17 mouse cellular contexts compared by ENCODE assay signal in genomic region chr14:46505266-46505665, GRCm38 (mm10).
DNase-seq lines count a peak whose midpoint lies in the region; ATAC-seq and TF ChIP-seq lines count a peak whose summit lies in the region.
"Had no signal": no experiment of that assay in that cellular context is flagged by ENCODE, and none has a peak within 500 bp of the region (broad histone marks: within the 10 kb centered on the region; RNA-seq: fewer than 3 reads in every experiment).

No protein-coding gene starts in this region.

- no peak for TF ChIP-seq EP300 in CH12.LX (IDR thresholded peaks at IDR 0.05; ENCODE audit: low read length)

- no peak overlapping the region for H3K4me3 ChIP-seq in liver, embryonic 12.5 days
- H3K4me3 ChIP-seq in CH12.LX (replicated peaks in 1 of 3; ENCODE audit: low read depth in 2 of 3, low read length in 2 of 3, poor library complexity in 1 of 3), result no peak overlapping the region
- H3K4me3 ChIP-seq: hindbrain, embryonic 13.5 days; kidney, embryonic 15.5 days; lung, embryonic 15.5 days; neural tube, embryonic 15.5 days had no signal

- H3K27me3 ChIP-seq in liver, embryonic 12.5 days (replicated peaks), result no peaks in the 10 kb centered on the region
- H3K27me3 ChIP-seq in CH12.LX (replicated peaks), result no peaks in the 10 kb centered on the region
- H3K27me3 ChIP-seq: hindbrain, embryonic 13.5 days; lung, embryonic 15.5 days; neural tube, embryonic 15.5 days had no signal

- H3K4me2 ChIP-seq in liver, embryonic 12.5 days, result no peak overlapping the region
- no peak overlapping the region for H3K4me2 ChIP-seq in CH12.LX (ENCODE audit: insufficient read depth, low read depth, poor library complexity, severe bottlenecking)
- H3K4me2 ChIP-seq: hindbrain, embryonic 13.5 days; kidney, embryonic 15.5 days; lung, embryonic 15.5 days; neural tube, embryonic 15.5 days had no signal

- H3K79me2 ChIP-seq in CH12.LX (replicated peaks; ENCODE audit: control insufficient read depth, extremely low read depth, insufficient read depth, poor library complexity, severe bottlenecking), result no peaks in the 10 kb centered on the region

- H3K9me3 ChIP-seq in liver, embryonic 12.5 days (replicated peaks), result no peaks in the 10 kb centered on the region
- peaks cover 2% of the 10 kb centered on the region for H3K9me3 ChIP-seq in CH12.LX (replicated peaks; ENCODE audit: low read length)
- H3K9me3 ChIP-seq: hindbrain, embryonic 13.5 days; kidney, embryonic 15.5 days; lung, embryonic 15.5 days; neural tube, embryonic 15.5 days had no signal

- H3K27ac ChIP-seq in liver, embryonic 12.5 days, result no peak overlapping the region
- no peak overlapping the region for H3K27ac ChIP-seq in CH12.LX (ENCODE audit: insufficient read depth, low read depth)
- H3K27ac ChIP-seq: hindbrain, embryonic 13.5 days; kidney, embryonic 15.5 days; lung, embryonic 15.5 days; neural tube, embryonic 15.5 days had no signal

- in situ Hi-C loops in CH12.LX (cut with MboI; ENCODE audit: low pct_ligation_motif_present, low pct_unique_long_range_greater_than_20kb, low sequenced_read_pairs), result no loop called here

- no peak for ATAC-seq in cerebellum, adult (ENCODE audit: insufficient number of reproducible peaks, low FRiP score, low TSS enrichment)
- ATAC-seq in liver, embryonic 12.5 days, result no peak
- ATAC-seq in megakaryocyte progenitor cell, adult 5-6 weeks (replicated peaks; ENCODE audit: poor library complexity), result no peak

- TF ChIP-seq RAD21 in CH12.LX (IDR thresholded peaks at IDR 0.05; ENCODE audit: low read depth, low read length), result peak; percentile 17

- no peaks in the 10 kb centered on the region for H3K4me1 ChIP-seq in liver, embryonic 12.5 days
- H3K4me1 ChIP-seq in CH12.LX (ENCODE audit: control insufficient read depth in 1 of 2, insufficient read depth in 2 of 2), result no peaks in the 10 kb centered on the region
- H3K4me1 ChIP-seq: hindbrain, embryonic 13.5 days; kidney, embryonic 15.5 days; lung, embryonic 15.5 days; neural tube, embryonic 15.5 days had no signal

- no peak overlapping the region for H3K9ac ChIP-seq in liver, embryonic 12.5 days
- H3K9ac ChIP-seq in CH12.LX (ENCODE audit: insufficient read depth, low read depth), result no peak overlapping the region
- H3K9ac ChIP-seq: hindbrain, embryonic 13.5 days; kidney, embryonic 15.5 days; lung, embryonic 15.5 days; neural tube, embryonic 15.5 days had no signal

- no peaks in the 10 kb centered on the region for H3K36me3 ChIP-seq in liver, embryonic 12.5 days
- H3K36me3 ChIP-seq in CH12.LX (replicated peaks in 1 of 2; ENCODE audit: control insufficient read depth in 1 of 2, insufficient read depth in 1 of 2, low read length in 1 of 2), result no peaks in the 10 kb centered on the region
- H3K36me3 ChIP-seq: hindbrain, embryonic 13.5 days; kidney, embryonic 15.5 days; lung, embryonic 15.5 days; neural tube, embryonic 15.5 days had no signal

- TF ChIP-seq CTCF in CH12.LX (conservative IDR thresholded peaks at IDR 0.05 in 1 of 2, IDR thresholded peaks at IDR 0.05 in 1 of 2; ENCODE audit: low read depth in 2 of 2, low read length in 2 of 2), result peak; percentile 17 to 25; a peak in 1 of 4 replicates
- peak; percentile 17; the same call in 1 of the 2 replicates for TF ChIP-seq CTCF in brain, embryonic 14.5 days (IDR thresholded peaks at IDR 0.05; ENCODE audit: borderline replicate concordance, extremely low read depth, insufficient read depth, insufficient read length)

- dilution Hi-C loops in CH12.LX (cut with MboI; ENCODE audit: extremely low pct_ligation_motif_present, extremely low pct_unique_long_range_greater_than_20kb, low sequenced_read_pairs), result no loop called here

- TF ChIP-seq POLR2A in CH12.LX (IDR thresholded peaks at IDR 0.05; ENCODE audit: low read depth, low read length), result no peak
- TF ChIP-seq POLR2A in brain, embryonic 14.5 days (IDR thresholded peaks at IDR 0.05; ENCODE audit: borderline replicate concordance, extremely low read depth, insufficient read depth, insufficient read length, poor library complexity, severe bottlenecking), result no peak

- DNase-seq in cerebellum, postnatal 10 days, result peak; percentile 7 to 13
- DNase-seq in liver (peak; percentile 20), CH12.LX (ENCODE audit: extremely low read depth) (peak; percentile 7)
- no peak for DNase-seq in brain, embryonic 14.5 days (ENCODE audit: low read depth)
- DNase-seq in layer of hippocampus, adult 11-12 months (ENCODE audit: low spot score), result no peak
- DNase-seq: adrenal gland, adult 2 months; cerebellum, adult 9-10 months; gastrocnemius, postnatal 25 days; right cerebral cortex, adult 18-20 months; thymus, postnatal 36 days had no signal

- 69% methylated on average over 3 of the region's 3 CpGs for WGBS in liver, embryonic 12.5 days (ENCODE audit: insufficient replicate concordance)

TF ChIP-seq in CH12.LX, 34 proteins besides CTCF, POLR2A, EP300 and RAD21:
- TF ChIP-seq SMC3 (IDR thresholded peaks at IDR 0.05; ENCODE audit: low read depth, low read length) (peak; percentile 18), ZC3H11A (IDR thresholded peaks at IDR 0.05; ENCODE audit: low read depth, low read length) (no peak)

Comparison
In these comparisons a context has a peak if more than half of its experiments do, and no peak if none do; other contexts are left out.
1. DNase-seq: peak in cerebellum, postnatal 10 days (2 of 2), liver (single experiment) and CH12.LX (single experiment); none in brain, embryonic 14.5 days (single experiment) and layer of hippocampus, adult 11-12 months (single experiment).